ENCODE assay signal across 8 mouse cellular contexts in the genomic region with DNA sequence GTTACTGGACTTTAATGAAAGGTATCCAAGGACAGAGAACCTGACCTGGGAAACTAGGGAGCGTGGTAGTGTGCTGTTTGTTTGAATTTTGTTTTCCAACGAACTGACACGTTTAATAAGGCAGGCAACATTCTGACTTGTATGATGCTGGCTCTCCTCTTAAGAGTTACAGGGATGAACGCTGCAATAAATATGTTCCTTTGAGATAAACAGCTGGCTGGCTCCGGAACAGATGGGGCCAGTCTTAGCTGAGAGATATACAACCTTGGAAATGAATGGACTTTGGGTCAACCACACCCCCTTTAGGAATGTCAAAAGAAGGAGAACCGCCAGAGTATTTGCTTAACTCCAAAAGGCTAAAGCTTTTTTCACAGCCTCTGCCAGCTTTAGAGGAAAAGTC. TPM values are rescaled to one million over a fixed set of nuclear protein-coding genes. Genes with fewer than 3 reads are reported as not detected.
DNase-seq lines count a peak whose midpoint lies in the region; ATAC-seq lines count a peak whose summit lies in the region.

No protein-coding gene starts in this region.

- H3K27me3 ChIP-seq in megakaryocyte, embryonic 14.5 days (replicated peaks): peaks cover 15% of the 10 kb centered on the region
- no peaks in the 10 kb centered on the region for H3K27me3 ChIP-seq in embryonic facial prominence, embryonic 13.5 days
- H3K27me3 ChIP-seq in intestine, embryonic 14.5 days (replicated peaks; ENCODE audit: control insufficient read depth, insufficient read depth, low read length): no peaks in the 10 kb centered on the region

- no peak for ATAC-seq in megakaryocyte, adult 5-6 weeks (ENCODE audit: poor library complexity, severe bottlenecking)
- ATAC-seq in embryonic facial prominence, embryonic 13.5 days (ENCODE audit: insufficient number of reproducible peaks, insufficient read depth, low FRiP score, low TSS enrichment, low read depth): no peak
- no peak for ATAC-seq in intestine, embryonic 14.5 days (replicated peaks; ENCODE audit: low FRiP score, low TSS enrichment, low read depth)

- peak overlapping the region; percentile 100 for H3K4me3 ChIP-seq in megakaryocyte, embryonic 14.5 days (replicated peaks)
- peak overlapping the region; percentile 80 for H3K4me3 ChIP-seq in embryonic facial prominence, embryonic 13.5 days
- H3K4me3 ChIP-seq in intestine, embryonic 14.5 days (ENCODE audit: low read depth, low read length): peak overlapping the region; percentile 91

- WGBS in embryonic facial prominence, embryonic 13.5 days: 1% methylated on average over 6 of the region's 6 CpGs
- WGBS in intestine, embryonic 14.5 days: under 1% methylated on average over 6 of the region's 6 CpGs

- peak overlapping the region; percentile 89 for H3K4me2 ChIP-seq in embryonic facial prominence, embryonic 13.5 days
- peak overlapping the region; percentile 72 for H3K4me2 ChIP-seq in intestine, embryonic 14.5 days (ENCODE audit: low read length)

- peaks cover 16% of the 10 kb centered on the region for H3K36me3 ChIP-seq in megakaryocyte, embryonic 14.5 days (replicated peaks; ENCODE audit: low read length)
- peaks cover 5% of the 10 kb centered on the region; the same call in 1 of the 2 replicates for H3K36me3 ChIP-seq in embryonic facial prominence, embryonic 13.5 days
- H3K36me3 ChIP-seq in intestine, embryonic 14.5 days (ENCODE audit: control insufficient read depth, insufficient read depth, low read length): peaks cover 16% of the 10 kb centered on the region

- peaks cover 50% of the 10 kb centered on the region for H3K4me1 ChIP-seq in megakaryocyte, embryonic 14.5 days
- peaks cover 27% of the 10 kb centered on the region for H3K4me1 ChIP-seq in embryonic facial prominence, embryonic 13.5 days
- peaks cover 23% of the 10 kb centered on the region for H3K4me1 ChIP-seq in intestine, embryonic 14.5 days (replicated peaks; ENCODE audit: control insufficient read depth, insufficient read depth, low read length)

- H3K9me3 ChIP-seq in megakaryocyte, embryonic 14.5 days: no peaks in the 10 kb centered on the region
- H3K9me3 ChIP-seq in embryonic facial prominence, embryonic 13.5 days: no peaks in the 10 kb centered on the region
- no peaks in the 10 kb centered on the region for H3K9me3 ChIP-seq in intestine, embryonic 14.5 days (ENCODE audit: control insufficient read depth, low read length)

- H3K9ac ChIP-seq in embryonic facial prominence, embryonic 13.5 days: peak overlapping the region; percentile 93
- H3K9ac ChIP-seq in intestine, embryonic 14.5 days (ENCODE audit: low read length): peak overlapping the region; percentile 56

- peak overlapping the region; percentile 62; the same call in 1 of the 2 replicates for H3K27ac ChIP-seq in embryonic facial prominence, embryonic 13.5 days
- peak overlapping the region; percentile 12; the same call in 1 of the 2 replicates for H3K27ac ChIP-seq in intestine, embryonic 14.5 days (ENCODE audit: low read depth)

- peak; percentile 61 for DNase-seq in intestine, embryonic 14.5 days (ENCODE audit: low spot score)
- DNase-seq in lung, postnatal 36 days: peak; percentile 35
- DNase-seq in frontal cortex, postnatal 10 days (ENCODE audit: low spot score in 2 of 2): no peak
- DNase-seq in frontal cortex, postnatal 36 days (ENCODE audit: low spot score in 2 of 2): no peak
- no peak for DNase-seq in thymus, postnatal 25 days

RNA-seq across cellular contexts. Expression of gene Rab30, which starts 1.4 kb away (rescaled TPM):
- polyA plus RNA-seq in megakaryocyte, embryonic 14.5 days (2012; ENCODE audit: insufficient read depth, low replicate concordance): not detected in 2 replicates
- total RNA-seq in megakaryocyte, adult 5-6 weeks (2015): 0.02 and 0.27 TPM in 2 replicates
- 0.11 and 0.57 TPM in 2 replicates for total RNA-seq in megakaryocyte, adult 5-6 weeks (2017)
- polyA plus RNA-seq in embryonic facial prominence, embryonic 13.5 days (2015; fragmentation: Nextera tagmentation; extraction: Ambion mirVana): 22.5 and 23.0 TPM in 2 replicates
- 19.1 and 23.4 TPM in 2 replicates for polyA plus RNA-seq in intestine, embryonic 14.5 days (2014; fragmentation: Nextera tagmentation; extraction: Ambion mirVana)

Comparison
In these comparisons a context has a peak if more than half of its experiments do, and no peak if none do; other contexts are left out.
1. DNase-seq: peak in intestine, embryonic 14.5 days (single experiment) and lung, postnatal 36 days (single experiment); none in frontal cortex, postnatal 10 days (0 of 2), frontal cortex, postnatal 36 days (0 of 2) and thymus, postnatal 25 days (single experiment).
2. RNA of gene Rab30, which starts 1.4 kb away (polyA plus RNA-seq): 22.5 to 23.0 TPM in embryonic facial prominence, embryonic 13.5 days and 19.1 to 23.4 TPM in intestine, embryonic 14.5 days; not detected in megakaryocyte, embryonic 14.5 days; every median in the first group is over 10 times any median in the second.
3. Peak in every context shown above with its lines, with median percentiles within 50 percentile points of each other: H3K4me3 ChIP-seq.